ENCODE assay signal across 11 mouse cellular contexts in genomic region chr2:58484284-58484965, GRCm38 (mm10). TPM values are rescaled to one million over a fixed set of nuclear protein-coding genes. Genes with fewer than 3 reads are reported as not detected.
DNase-seq lines count a peak whose midpoint lies in the region; ATAC-seq and TF ChIP-seq lines count a peak whose summit lies in the region.
"Had no signal": no experiment of that assay in that cellular context is flagged by ENCODE, and none has a peak within 500 bp of the region (broad histone marks: within the 10 kb centered on the region; RNA-seq: fewer than 3 reads in every experiment).

No protein-coding gene starts in this region.

- no peaks in the 10 kb centered on the region for H3K27me3 ChIP-seq in hindbrain, embryonic 13.5 days
- H3K27me3 ChIP-seq in hindbrain, embryonic 11.5 days (ENCODE audit: control insufficient read depth, insufficient read depth, low read length), result no peaks in the 10 kb centered on the region
- H3K27me3 ChIP-seq in forebrain, embryonic 15.5 days, result no peaks in the 10 kb centered on the region
- H3K27me3 ChIP-seq in stomach, postnatal 0 days (ENCODE audit: control insufficient read depth, insufficient read depth, low read length), result no peaks in the 10 kb centered on the region

- WGBS in hindbrain, embryonic 13.5 days, result 66% methylated on average over 7 of the region's 7 CpGs
- WGBS in hindbrain, embryonic 11.5 days, result 80% methylated on average over 7 of the region's 7 CpGs
- WGBS in forebrain, embryonic 15.5 days, result 42% methylated on average over 7 of the region's 7 CpGs
- WGBS in stomach, postnatal 0 days, result 33% methylated on average over 7 of the region's 7 CpGs

- no peaks in the 10 kb centered on the region for H3K9me3 ChIP-seq in hindbrain, embryonic 13.5 days
- H3K9me3 ChIP-seq in hindbrain, embryonic 11.5 days (ENCODE audit: control insufficient read depth, low read length), result no peaks in the 10 kb centered on the region
- H3K9me3 ChIP-seq in forebrain, embryonic 15.5 days, result no peaks in the 10 kb centered on the region
- H3K9me3 ChIP-seq in stomach, postnatal 0 days (ENCODE audit: control insufficient read depth, low read length), result no peaks in the 10 kb centered on the region

- peak; percentile 38; the same call in 1 of the 2 replicates for ATAC-seq in hindbrain, embryonic 13.5 days (ENCODE audit: low FRiP score)
- no peak for ATAC-seq in hindbrain, embryonic 11.5 days (ENCODE audit: low FRiP score)
- ATAC-seq in forebrain, embryonic 15.5 days (replicated peaks), result peak; percentile 61; the same call in 1 of the 2 replicates
- peak; percentile 92 for ATAC-seq in stomach, postnatal 0 days (ENCODE audit: low FRiP score, low TSS enrichment)
- no peak for ATAC-seq in megakaryocyte, adult 5-6 weeks (ENCODE audit: poor library complexity, severe bottlenecking)

- TF ChIP-seq CTCF in stomach, postnatal 0 days (IDR thresholded peaks at IDR 0.05; ENCODE audit: low read depth), result no peak

- H3K4me2 ChIP-seq in hindbrain, embryonic 13.5 days, result no peak overlapping the region
- H3K4me2 ChIP-seq in hindbrain, embryonic 11.5 days (replicated peaks; ENCODE audit: low read depth, low read length), result no peak overlapping the region
- H3K4me2 ChIP-seq in forebrain, embryonic 15.5 days (replicated peaks), result no peak overlapping the region
- H3K4me2 ChIP-seq in stomach, postnatal 0 days (replicated peaks; ENCODE audit: low read depth), result 0 out of 2 replicates have a peak overlapping the region, but pooled peaks have one; percentile 4

- peaks cover 6% of the 10 kb centered on the region for H3K36me3 ChIP-seq in hindbrain, embryonic 13.5 days
- H3K36me3 ChIP-seq in hindbrain, embryonic 11.5 days (ENCODE audit: control insufficient read depth, insufficient read depth, low read length), result no peaks in the 10 kb centered on the region
- no peaks in the 10 kb centered on the region for H3K36me3 ChIP-seq in forebrain, embryonic 15.5 days
- no peaks in the 10 kb centered on the region for H3K36me3 ChIP-seq in stomach, postnatal 0 days (ENCODE audit: control insufficient read depth, insufficient read depth, low read length)

- DNase-seq in hindbrain, embryonic 11.5 days (ENCODE audit: low spot score), result no peak
- DNase-seq in right cerebral cortex, postnatal 25 days, result peak; percentile 38
- no peak for DNase-seq in right cerebral cortex, postnatal 36 days (ENCODE audit: low spot score in 2 of 2)
- peak; percentile 59 for DNase-seq in stomach, postnatal 0 days (ENCODE audit: low spot score)
- DNase-seq in spleen, adult 18-20 months, result no peak

- peak overlapping the region; percentile 25; the same call in 1 of the 2 replicates for H3K27ac ChIP-seq in hindbrain, embryonic 13.5 days
- H3K27ac ChIP-seq in hindbrain, embryonic 11.5 days (ENCODE audit: low read depth, low read length), result no peak overlapping the region
- peak overlapping the region; percentile 51; the same call in 1 of the 2 replicates for H3K27ac ChIP-seq in forebrain, embryonic 15.5 days (replicated peaks)
- peak overlapping the region; percentile 86 for H3K27ac ChIP-seq in stomach, postnatal 0 days (replicated peaks)

- peaks cover 32% of the 10 kb centered on the region for H3K4me1 ChIP-seq in hindbrain, embryonic 13.5 days (replicated peaks)
- no peaks in the 10 kb centered on the region for H3K4me1 ChIP-seq in hindbrain, embryonic 11.5 days (replicated peaks; ENCODE audit: control insufficient read depth, insufficient read depth, low read length)
- peaks cover 34% of the 10 kb centered on the region for H3K4me1 ChIP-seq in forebrain, embryonic 15.5 days
- peaks cover 17% of the 10 kb centered on the region for H3K4me1 ChIP-seq in stomach, postnatal 0 days (replicated peaks; ENCODE audit: control insufficient read depth, insufficient read depth)

- no peak overlapping the region for H3K9ac ChIP-seq in hindbrain, embryonic 13.5 days
- no peak overlapping the region for H3K9ac ChIP-seq in hindbrain, embryonic 11.5 days (ENCODE audit: low read depth, low read length)
- H3K9ac ChIP-seq in forebrain, embryonic 15.5 days (replicated peaks), result no peak overlapping the region
- no peak overlapping the region for H3K9ac ChIP-seq in stomach, postnatal 0 days (ENCODE audit: low read length)

- H3K4me3 ChIP-seq in hindbrain, embryonic 13.5 days, result no peak overlapping the region
- no peak overlapping the region for H3K4me3 ChIP-seq in hindbrain, embryonic 11.5 days (ENCODE audit: low read depth, low read length)
- H3K4me3 ChIP-seq in forebrain, embryonic 15.5 days, result no peak overlapping the region
- no peak overlapping the region for H3K4me3 ChIP-seq in stomach, postnatal 0 days (ENCODE audit: low read depth, low read length)

- TF ChIP-seq EP300 in stomach, postnatal 0 days (optimal IDR thresholded peaks at IDR 0.05), result peak; percentile 36

RNA-seq across cellular contexts. Expression of gene Gm17409, which starts 14.5 kb away (rescaled TPM):
- not detected in 2 replicates for polyA plus RNA-seq in hindbrain, embryonic 13.5 days (2015; fragmentation: Nextera tagmentation; extraction: Ambion mirVana)
- 0.15 TPM in 1 of 2 replicates, not detected in the other for polyA plus RNA-seq in hindbrain, embryonic 11.5 days (2014; fragmentation: Nextera tagmentation; extraction: Ambion mirVana)
- 0.19 TPM in 1 of 2 replicates, not detected in the other for polyA plus RNA-seq in forebrain, embryonic 15.5 days (2015; fragmentation: Nextera tagmentation; extraction: Ambion mirVana)
- not detected in 2 replicates for polyA plus RNA-seq in stomach, postnatal 0 days (2015; fragmentation: Nextera tagmentation; extraction: Ambion mirVana)
- not detected in 2 replicates for total RNA-seq in megakaryocyte, adult 5-6 weeks (2015)
- not detected in 2 replicates for total RNA-seq in megakaryocyte, adult 5-6 weeks (2017)
- total RNA-seq: adrenal gland, postnatal 36 days; left cerebral cortex, postnatal 14 days had no signal
- polyA plus RNA-seq: kidney, embryonic 14.5 days had no signal

Comparison
In these comparisons a context has a peak if more than half of its experiments do, and no peak if none do; other contexts are left out.
1. ATAC-seq: peak in hindbrain, embryonic 13.5 days (single experiment), forebrain, embryonic 15.5 days (single experiment) and stomach, postnatal 0 days (single experiment); none in hindbrain, embryonic 11.5 days (single experiment) and megakaryocyte, adult 5-6 weeks (single experiment).
2. DNase-seq: peak in right cerebral cortex, postnatal 25 days (single experiment) and stomach, postnatal 0 days (single experiment); none in hindbrain, embryonic 11.5 days (single experiment), right cerebral cortex, postnatal 36 days (0 of 2) and spleen, adult 18-20 months (0 of 2).